Mouse (Mus musculus) 3T3-L1 (cell line): ENCODE measurements at regions not wholly inside any gene's neighbourhood (a gene's known extent, or its start where the extent isn't known, plus 50 kb on each side); places are given as distances from the start of the nearest gene placed in this dataset.
A peak's percentile ranks its signal among the peaks of the same experiment; 100 is the strongest.
"Not testable (repeated sequence)": the region's sequence is repeated elsewhere in the genome, so short reads cannot be mapped to it uniquely, and the experiment has no call there.

Source experiments
- DNase-seq: peaks from one replicate; pipeline ENCODE4 v3.0.0-alpha.2; 2015; ENCODE audit warnings: low read depth, low spot score

GRCm38 (mm10) chr14:58356824-58357223 lies 286.5 kb downstream of the Fgf9 start:
- no peak for DNase-seq

- no peak for DNase-seq
Observed at GRCm38 (mm10) chr14:58352986-58353385, 282.6 kb downstream of the Fgf9 start.

- no peak for DNase-seq
Observed at GRCm38 (mm10) chr14:58336148-58336547, 265.8 kb downstream of the Fgf9 start.

GRCm38 (mm10) chr14:58323164-58323563 lies 252.8 kb downstream of the Fgf9 start:
- DNase-seq = no peak

- no peak for DNase-seq
Observed at GRCm38 (mm10) chr14:58322461-58322860, 252.1 kb downstream of the Fgf9 start.

GRCm38 (mm10) chr14:58321875-58322274 lies 251.5 kb downstream of the Fgf9 start:
- DNase-seq = no peak

- no peak for DNase-seq
Observed at GRCm38 (mm10) chr14:58321234-58321633, 250.9 kb downstream of the Fgf9 start.

GRCm38 (mm10) chr14:58317640-58318039 lies 247.3 kb downstream of the Fgf9 start:
- DNase-seq = no peak

GRCm38 (mm10) chr14:58317231-58317630 lies 246.9 kb downstream of the Fgf9 start:
- no peak for DNase-seq

GRCm38 (mm10) chr14:58307695-58308094 lies 237.3 kb downstream of the Fgf9 start:
- DNase-seq = no peak

GRCm38 (mm10) chr14:58306832-58307521 lies 236.6 kb downstream of the Fgf9 start:
- DNase-seq = no peak

GRCm38 (mm10) chr14:58300411-58300887 lies 230.1 kb downstream of the Fgf9 start:
- no peak for DNase-seq

GRCm38 (mm10) chr14:58286007-58286525 lies 215.7 kb downstream of the Fgf9 start:
- no peak for DNase-seq

GRCm38 (mm10) chr14:58282708-58283290 lies 212.5 kb downstream of the Fgf9 start:
- DNase-seq = no peak

GRCm38 (mm10) chr14:58282264-58282663 lies 211.9 kb downstream of the Fgf9 start:
- DNase-seq = no peak

- DNase-seq = not testable (repeated sequence)
Observed at GRCm38 (mm10) chr14:58274440-58274839, 204.1 kb downstream of the Fgf9 start.

- DNase-seq = no peak
Observed at GRCm38 (mm10) chr14:58273693-58274419, 203.5 kb downstream of the Fgf9 start.

GRCm38 (mm10) chr14:58265373-58265772 lies 195.0 kb downstream of the Fgf9 start:
- DNase-seq = no peak

- DNase-seq = no peak
Observed at GRCm38 (mm10) chr14:58264401-58264800, 194.1 kb downstream of the Fgf9 start.

- DNase-seq = peak; percentile 46
Observed at GRCm38 (mm10) chr14:58253369-58253968, 183.1 kb downstream of the Fgf9 start.

GRCm38 (mm10) chr14:58225869-58226268 lies 155.5 kb downstream of the Fgf9 start:
- no peak for DNase-seq

GRCm38 (mm10) chr14:58224419-58224818 lies 154.1 kb downstream of the Fgf9 start:
- no peak for DNase-seq
